Mouse (Mus musculus): ENCODE data around the gene Slc6a1.

The Slc6a1 gene

DNA sequence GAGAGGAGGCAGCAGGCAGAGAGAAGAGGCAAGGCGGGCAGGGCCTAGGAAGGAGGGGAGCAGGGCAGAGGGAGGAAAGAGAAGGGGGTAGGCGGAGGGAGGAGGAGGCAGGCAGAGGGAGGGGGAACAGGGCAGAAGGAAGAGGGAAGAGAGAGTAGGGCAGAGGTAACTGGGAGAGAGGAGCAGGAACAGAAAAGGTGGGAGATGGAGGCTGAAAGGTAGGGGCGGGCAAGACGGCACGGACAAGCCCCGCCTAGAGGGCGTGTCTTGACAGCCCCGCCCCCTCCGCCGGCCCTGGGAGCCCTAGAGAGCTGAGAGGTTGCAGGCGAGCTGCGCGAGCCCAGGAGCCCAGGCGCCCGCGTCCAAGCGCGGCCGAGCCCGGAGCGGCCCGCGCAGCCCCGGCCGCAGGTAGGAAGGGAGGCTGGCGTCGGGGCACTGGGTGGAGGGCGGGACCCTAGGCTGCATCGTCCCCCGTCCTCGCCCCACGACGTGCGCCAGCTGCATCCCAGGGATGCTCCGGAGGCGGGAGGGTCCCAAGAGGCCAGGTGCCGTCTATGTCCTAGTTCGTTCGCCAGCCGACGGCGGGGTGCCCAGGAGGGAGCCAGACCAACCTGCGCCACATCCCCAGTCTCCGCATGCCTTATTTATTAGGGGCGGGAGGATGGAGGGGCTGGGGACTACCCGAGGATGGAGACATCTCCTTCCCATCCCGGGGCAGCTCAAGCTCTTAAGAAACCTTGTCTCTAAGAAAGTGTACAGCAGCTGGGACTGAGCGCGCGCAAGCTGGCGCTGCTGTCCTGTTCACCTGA is at the start of gene Slc6a1:
Slc6a1 (plus strand) TSS at position 167 of the 809 bp plus-strand sequence.
- DNase-seq, result peak; percentile 82 to 88

DNA sequence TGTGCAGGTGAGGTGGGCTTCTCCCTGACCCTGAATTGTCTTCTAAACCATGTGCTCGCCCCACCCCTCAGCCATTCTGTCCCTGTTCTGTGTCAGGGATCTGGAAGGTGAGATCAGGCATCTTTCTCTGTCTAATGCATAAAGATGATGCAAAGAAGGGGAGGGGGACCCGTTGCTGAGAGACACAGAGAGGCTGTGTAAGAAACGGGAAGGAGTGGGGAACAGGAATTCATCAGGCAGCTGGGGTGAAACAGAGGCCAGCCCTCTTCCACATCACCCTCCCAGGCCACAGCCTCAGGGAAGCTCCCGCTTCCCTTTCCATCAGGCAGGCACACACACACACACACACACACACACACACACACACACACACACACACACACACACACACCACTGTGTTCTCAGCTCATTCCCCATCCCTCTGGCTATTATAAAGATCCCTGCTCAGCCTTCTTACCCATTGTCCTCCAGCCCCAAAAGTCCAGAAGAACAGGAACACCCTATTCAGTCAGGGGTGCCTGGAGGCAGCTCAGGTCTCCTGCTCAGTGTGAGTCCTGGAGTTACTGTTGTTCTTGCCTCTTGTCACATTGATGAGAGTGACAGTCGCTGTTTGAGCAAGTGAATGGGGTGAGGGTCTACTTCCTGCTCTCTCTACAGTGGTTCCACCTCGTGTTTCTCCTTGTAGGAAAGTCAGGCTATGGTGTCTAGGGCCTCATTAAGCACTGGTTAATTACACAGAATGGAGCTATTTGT is 43.4 kb upstream of the Slc6a1 start:
- DNase-seq, result no peak

DNA sequence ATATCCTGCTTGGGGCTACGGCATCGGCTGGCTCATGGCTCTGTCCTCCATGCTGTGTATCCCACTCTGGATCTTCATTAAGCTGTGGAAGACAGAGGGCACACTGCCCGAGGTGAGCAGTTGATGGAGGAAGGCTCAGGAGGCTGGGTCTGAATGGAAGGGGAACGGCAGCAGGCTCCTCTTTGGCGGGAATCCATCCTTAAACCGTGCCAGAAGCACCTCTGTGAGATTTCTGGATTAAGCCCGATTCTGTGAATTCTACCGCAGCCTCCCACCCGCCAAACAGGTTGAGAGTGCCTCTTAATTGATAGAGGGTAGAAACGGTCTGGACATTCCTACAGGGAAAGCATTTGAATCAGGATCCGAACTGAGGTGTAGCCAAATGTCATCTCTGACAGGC is 36.8 kb upstream of the Slc6a1 start:
- no peak for DNase-seq

- DNase-seq, result peak; percentile 84 to 85
Observed at GRCm38 (mm10) chr6:114250311-114250710, 32.1 kb upstream of the Slc6a1 start.

DNA sequence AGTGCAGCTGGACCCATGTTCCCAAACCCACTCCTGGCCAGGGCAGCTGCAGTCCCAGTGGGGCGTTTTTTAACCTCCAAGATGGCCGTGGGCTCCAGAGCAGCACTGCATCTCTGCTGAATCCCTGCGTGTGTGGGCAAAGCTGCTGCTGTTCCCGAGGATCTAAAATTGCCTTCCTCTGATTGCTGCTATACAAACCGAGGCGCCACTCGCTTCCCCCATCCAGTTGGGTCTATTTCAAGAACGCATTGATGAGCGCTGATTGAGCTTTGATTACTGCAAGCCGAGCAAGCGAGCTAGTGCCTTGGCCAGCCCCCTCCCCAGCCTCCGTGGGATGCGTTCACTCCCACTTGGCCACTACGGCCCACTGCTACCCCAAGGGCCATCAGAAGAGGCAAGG is 27.5 kb upstream of the Slc6a1 start:
- no peak for DNase-seq

DNA sequence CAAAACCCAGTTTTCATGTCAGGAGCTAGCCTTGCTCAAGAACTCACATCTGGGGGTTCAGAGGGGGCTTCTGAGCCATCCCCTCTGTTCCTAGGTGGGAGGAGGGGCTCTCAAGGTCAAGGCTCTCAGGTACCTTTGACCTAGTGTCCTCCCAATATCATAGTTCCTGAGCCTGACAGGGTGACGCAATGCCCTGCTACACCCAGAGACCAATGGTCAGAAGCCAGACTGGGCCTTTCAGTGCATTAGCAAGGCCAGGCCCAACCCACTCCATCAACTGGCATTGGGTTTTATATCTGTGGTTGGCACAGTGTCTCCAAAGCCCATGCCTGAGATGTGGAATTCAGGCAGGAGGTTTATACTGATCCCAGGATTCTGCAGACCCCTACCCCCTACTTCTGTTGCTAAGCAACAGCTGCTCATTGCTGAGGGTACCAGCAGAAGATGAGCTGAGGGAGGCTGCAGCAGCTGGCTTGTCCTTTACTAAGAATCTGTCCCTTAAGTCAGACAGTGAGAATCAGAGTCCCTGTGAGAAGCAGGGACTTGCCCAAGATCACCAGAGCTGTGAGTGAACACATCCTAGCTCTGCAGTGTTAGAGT is 24.6 kb upstream of the Slc6a1 start:
- DNase-seq, result no peak

- DNase-seq, result no peak
Observed at GRCm38 (mm10) chr6:114258661-114259193, 23.7 kb upstream of the Slc6a1 start.

DNA sequence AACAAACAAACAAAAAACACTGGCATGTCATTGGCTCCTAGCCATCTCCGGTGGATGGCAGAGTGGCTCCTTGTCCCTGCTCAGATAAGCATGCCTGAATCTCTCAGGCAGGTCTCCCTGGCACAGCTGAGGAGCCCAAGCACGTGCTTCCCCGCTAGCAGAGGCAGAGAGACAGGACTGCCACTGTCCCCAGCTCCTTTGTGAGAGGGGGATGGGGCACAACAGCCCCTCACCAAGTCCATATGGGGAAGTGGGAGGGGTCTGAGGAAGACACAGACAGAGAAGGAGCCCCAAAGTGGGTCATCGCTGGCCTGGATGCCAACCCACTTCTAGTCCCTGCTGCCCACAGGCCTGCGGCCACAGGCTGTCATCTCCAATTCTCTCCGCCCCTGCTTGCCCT is 20.8 kb upstream of the Slc6a1 start:
- no peak for DNase-seq

DNA sequence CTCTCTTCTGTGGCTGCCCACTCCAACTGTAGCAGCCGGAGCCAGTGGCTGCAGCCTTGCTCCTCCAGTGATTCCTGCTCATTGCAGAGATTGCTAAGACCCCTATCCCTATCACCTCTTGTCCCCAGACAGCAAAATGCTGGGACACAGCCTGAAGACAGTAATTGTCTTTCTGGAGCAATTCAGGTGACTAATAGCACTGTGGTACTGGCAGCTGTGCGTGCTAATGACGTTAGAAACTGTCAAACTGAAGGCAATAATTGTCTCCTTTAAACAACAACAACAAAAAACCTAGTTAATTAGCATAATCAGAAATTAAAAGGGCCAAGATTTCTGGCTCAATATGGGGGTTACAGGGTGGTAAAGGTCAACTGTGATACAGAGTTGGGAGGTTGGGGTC is 18.4 kb upstream of the Slc6a1 start:
- DNase-seq, result no peak

- DNase-seq, result peak; percentile 9 to 17
Observed at GRCm38 (mm10) chr6:114264426-114264825, 18.0 kb upstream of the Slc6a1 start.

DNA sequence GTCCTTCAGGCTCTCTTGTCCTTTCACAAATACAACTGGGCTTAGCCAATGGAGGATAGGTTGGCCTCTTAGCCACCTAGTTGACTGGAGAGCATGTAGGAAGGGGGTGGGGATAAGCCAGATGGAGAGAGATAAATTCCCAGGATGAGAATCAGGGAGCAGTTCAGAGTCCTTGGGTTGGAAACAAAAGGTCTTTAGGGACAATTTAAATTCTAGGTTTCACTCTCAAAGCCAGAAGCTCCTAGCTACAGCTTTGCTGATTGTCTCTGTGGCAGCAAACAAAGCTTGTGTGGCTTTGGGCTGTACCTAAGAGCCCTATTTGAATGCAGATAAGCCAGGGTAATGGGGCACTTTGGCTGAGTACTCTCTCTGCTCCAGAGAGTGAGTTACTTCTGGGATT is 16.2 kb upstream of the Slc6a1 start:
- DNase-seq, result no peak

DNA sequence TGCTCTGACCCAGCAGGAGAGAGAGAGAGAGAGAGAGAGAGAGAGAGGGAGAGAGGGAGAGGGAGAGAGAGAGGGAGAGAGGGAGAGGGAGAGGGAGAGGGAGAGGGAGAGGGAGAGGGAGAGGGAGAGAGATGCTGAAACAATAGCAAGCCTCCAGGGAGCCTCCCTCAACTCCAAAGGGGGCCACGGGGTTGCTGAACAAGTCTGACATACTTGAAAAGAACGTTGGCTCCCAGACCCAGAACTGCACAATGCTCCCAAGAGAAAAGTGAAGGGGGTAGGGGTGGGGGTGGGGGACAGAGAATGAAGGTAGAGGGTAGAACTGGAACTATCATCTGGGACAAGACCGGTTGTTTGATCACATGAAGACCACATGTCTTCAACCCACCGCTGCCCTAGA is 14.5 kb upstream of the Slc6a1 start:
- DNase-seq, result no peak

GRCm38 (mm10) chr6:114269589-114269988 is 12.8 kb upstream of the Slc6a1 start:
- no peak for DNase-seq

- DNase-seq, result no peak
Observed at GRCm38 (mm10) chr6:114270799-114271198, 11.6 kb upstream of the Slc6a1 start.

DNA sequence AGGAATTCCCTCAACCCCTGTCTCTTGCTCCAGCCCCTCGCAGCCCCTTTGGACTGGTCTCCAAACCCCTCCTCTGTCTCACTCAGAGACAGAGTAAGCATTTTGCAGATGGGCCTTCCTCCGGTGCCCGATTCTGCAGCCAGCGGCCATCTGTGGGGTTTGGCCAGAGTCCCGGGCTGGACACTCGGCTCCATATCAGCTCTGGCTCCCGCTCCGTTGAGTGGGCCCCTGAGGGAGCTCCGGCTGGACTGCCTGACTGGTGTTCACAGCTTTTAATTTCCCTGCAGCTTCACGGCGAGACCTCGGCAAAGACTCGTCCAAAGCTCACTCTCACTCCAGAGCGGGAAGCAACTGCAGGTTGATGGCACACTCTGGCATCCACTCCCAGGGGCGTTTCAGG is 10.2 kb upstream of the Slc6a1 start:
- DNase-seq, result peak; percentile 11 to 22

GRCm38 (mm10) chr6:114273997-114274728 is 8.3 kb upstream of the Slc6a1 start:
- DNase-seq, result no peak

- no peak for DNase-seq
Observed at GRCm38 (mm10) chr6:114275800-114276199, 6.6 kb upstream of the Slc6a1 start.

DNA sequence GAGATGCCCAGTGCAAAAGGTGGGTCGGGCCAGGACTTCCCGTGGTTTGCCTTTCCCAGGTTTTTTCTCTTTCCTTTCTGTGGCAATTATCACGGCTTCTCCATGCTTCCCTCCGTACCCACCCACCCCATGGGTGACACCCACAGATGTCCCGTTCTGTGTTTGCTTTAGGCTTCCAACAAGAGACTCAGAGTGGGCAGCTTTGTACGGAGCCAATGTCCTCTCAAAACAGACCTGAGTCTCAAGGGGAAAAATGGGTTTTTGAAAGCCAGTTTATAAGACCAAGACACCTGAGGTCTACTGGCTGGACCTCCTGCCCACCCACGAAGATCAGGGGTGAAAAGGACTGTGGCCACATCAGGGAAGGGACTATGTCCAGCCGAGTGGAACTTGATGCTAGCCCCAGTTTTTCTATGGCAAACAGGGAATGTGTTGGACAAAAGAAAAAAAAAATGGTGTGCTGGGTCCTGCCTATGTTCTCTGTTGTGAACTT is 889 bp downstream of the Slc6a1 start:
- DNase-seq, result no peak

DNA sequence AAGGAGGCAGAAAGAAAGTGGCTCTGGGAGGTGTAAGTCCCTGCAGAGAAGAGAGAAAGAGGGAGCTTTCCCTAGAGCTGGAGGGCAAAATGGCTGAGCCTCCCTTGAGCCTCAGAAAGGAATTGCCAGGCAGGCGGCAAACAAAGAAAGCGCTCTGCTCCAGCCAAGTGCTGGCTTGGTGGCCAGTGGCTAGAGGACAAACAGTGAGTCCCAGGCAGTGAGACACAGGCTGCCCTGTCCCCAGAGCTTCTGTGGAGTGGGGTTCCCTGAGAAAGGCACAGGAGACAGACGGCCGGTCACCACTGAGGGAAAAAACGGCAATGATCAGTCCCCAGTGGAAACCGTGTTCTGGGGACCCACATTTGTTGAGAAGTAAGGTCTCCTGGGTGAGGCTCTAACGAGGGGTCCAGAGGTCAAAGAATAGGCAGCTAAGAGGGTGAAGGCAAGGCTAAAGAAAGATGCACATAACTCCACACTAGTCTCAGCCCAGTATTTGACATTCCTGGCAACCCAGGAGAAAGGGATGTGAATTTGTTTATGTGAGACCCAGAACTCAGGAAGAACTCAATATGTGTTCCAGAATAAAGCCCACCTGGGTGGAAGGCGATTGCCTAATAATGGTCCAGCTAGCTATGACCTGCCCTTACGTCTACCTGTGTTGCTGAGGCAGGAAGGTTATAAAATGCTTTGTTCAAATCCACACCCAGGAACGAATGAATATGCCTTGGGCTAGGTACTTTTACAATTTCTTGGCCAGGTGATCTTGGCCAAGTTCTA is 1.7 kb downstream of the Slc6a1 start:
- no peak for DNase-seq

DNA sequence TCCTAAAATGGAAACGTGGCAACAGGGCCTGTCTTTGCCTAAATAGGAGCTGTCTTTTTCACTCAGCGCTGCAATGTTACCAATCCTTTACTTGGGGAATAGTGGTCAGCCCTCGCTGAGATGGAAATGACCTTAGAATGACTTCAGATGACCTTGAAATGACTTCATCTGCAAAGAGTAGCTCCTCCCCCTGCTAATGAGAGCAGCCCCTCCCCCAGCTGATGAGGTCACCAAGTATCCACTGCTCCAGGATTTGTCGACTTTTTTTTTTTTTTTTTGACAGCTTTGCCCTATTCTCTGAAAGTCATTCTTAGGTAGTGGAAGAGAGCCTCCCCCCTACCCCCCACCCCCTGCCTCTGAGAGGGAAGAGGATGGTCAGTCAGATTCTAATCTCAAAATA is 3.0 kb downstream of the Slc6a1 start:
- no peak for DNase-seq

- no peak for DNase-seq
Observed at GRCm38 (mm10) chr6:114289106-114289505, 6.7 kb downstream of the Slc6a1 start.

- DNase-seq, result no peak
Observed at GRCm38 (mm10) chr6:114290184-114290583, 7.7 kb downstream of the Slc6a1 start.

Data from kidney, postnatal 4 days (tissue).